Mouse (Mus musculus) lung, embryonic 14.5 days (tissue): ENCODE measurements at regions not wholly inside any gene's neighbourhood (a gene's known extent, or its start where the extent isn't known, plus 50 kb on each side); places are given as distances from the start of the nearest gene placed in this dataset.
A peak's percentile ranks its signal among the peaks of the same experiment; 100 is the strongest.

Experiments
- ATAC-seq: fragments of 200-750 bp; cut with Nextera tagmentation; 2 replicates; pipeline ENCODE4 v1.8.0; 2017; ENCODE audit warnings: mild to moderate bottlenecking, moderate TSS enrichment, moderate library complexity; ENCODE audit not compliant: insufficient read depth
- DNase-seq: peaks from one replicate; pipeline ENCODE4 v3.0.0-alpha.2; 2015
- H3K27ac ChIP-seq: fragments of 300-500 bp; sonication (generic); 2 replicates; pipeline ENCODE4 v1.5.1; 2014; ENCODE audit warnings: low read depth, mild to moderate bottlenecking, moderate library complexity
- H3K27me3 ChIP-seq: fragments of 300-500 bp; sonication (generic); 2 replicates; pipeline ENCODE4 v1.6.1; 2014; ENCODE audit warnings: low read length, control low read depth; ENCODE audit not compliant: insufficient read depth
- H3K36me3 ChIP-seq: fragments of 300-500 bp; sonication (generic); 2 replicates; pipeline ENCODE4 v1.6.1; 2014; ENCODE audit warnings: control low read depth; ENCODE audit not compliant: insufficient read depth
- H3K4me1 ChIP-seq: fragments of 300-500 bp; sonication (generic); 2 replicates; pipeline ENCODE4 v1.6.1; 2014; ENCODE audit warnings: antibody characterized with exemption, control low read depth; ENCODE audit not compliant: insufficient read depth
- H3K4me2 ChIP-seq: fragments of 300-500 bp; sonication (generic); 2 replicates; pipeline ENCODE4 v1.6.1; 2014; ENCODE audit warnings: mild to moderate bottlenecking
- H3K4me3 ChIP-seq: fragments of 300-500 bp; sonication (generic); 2 replicates; pipeline ENCODE4 v1.5.1; 2014; ENCODE audit warnings: low read depth, low read length
- H3K9ac ChIP-seq: fragments of 300-500 bp; sonication (generic); 2 replicates; pipeline ENCODE4 v1.6.1; 2014
- H3K9me3 ChIP-seq: fragments of 300-500 bp; sonication (generic); 2 replicates; pipeline ENCODE4 v1.6.1; 2016; ENCODE audit warnings: low read depth, low read length, control low read depth
- CTCF ChIP-seq: IDR thresholded peaks from 2 replicates; pipeline ENCODE4 v1.5.1; 2016; ENCODE audit warnings: antibody characterized with exemption, low read depth
- WGBS: fragments of 180-500 bp; shearing (Covaris S2); extraction: QIAGEN DNeasy Blood & Tissue Kit; methylation state at CpG from one replicate; pipeline ENCODE4 v1.1.7; 2014; 5-methylcytosine and 5-hydroxymethylcytosine counted together

- no peaks in the 10 kb centered on the region for H3K4me1 ChIP-seq
- ATAC-seq (no peak), DNase-seq (no peak)
- H3K27me3 ChIP-seq: no peaks in the 10 kb centered on the region
- no peak overlapping the region for H3K9ac ChIP-seq
- no peak overlapping the region for H3K4me2 ChIP-seq
- no peak for TF ChIP-seq CTCF
- H3K27ac ChIP-seq: no peak overlapping the region
- H3K4me3 ChIP-seq: no peak overlapping the region
- H3K36me3 ChIP-seq: no peaks in the 10 kb centered on the region
- H3K9me3 ChIP-seq: no peaks in the 10 kb centered on the region
These were observed 497.2 kb downstream of the Pla2g4a start for GRCm38 (mm10) chr1:149463930-149464329.

- no peak overlapping the region for H3K9ac ChIP-seq
- ATAC-seq (no peak), DNase-seq (no peak)
- no peak for TF ChIP-seq CTCF
- H3K27me3 ChIP-seq: no peaks in the 10 kb centered on the region
- H3K27ac ChIP-seq: no peak overlapping the region
- no peak overlapping the region for H3K4me2 ChIP-seq
- H3K4me3 ChIP-seq: no peak overlapping the region
- no peaks in the 10 kb centered on the region for H3K4me1 ChIP-seq
- WGBS: 89% methylated on average over 2 of the region's 2 CpGs
- H3K9me3 ChIP-seq: no peaks in the 10 kb centered on the region
- H3K36me3 ChIP-seq: no peaks in the 10 kb centered on the region
These were observed 511.1 kb downstream of the Pla2g4a start for GRCm38 (mm10) chr1:149449801-149450493.

- ATAC-seq (no peak), DNase-seq (no peak)
- Histone ChIP-seq H3K36me3 (no peaks in the 10 kb centered on the region), H3K4me3 (no peak overlapping the region), H3K9me3 (no peaks in the 10 kb centered on the region), H3K27ac (no peak overlapping the region), H3K4me2 (no peak overlapping the region), H3K27me3 (no peaks in the 10 kb centered on the region), H3K9ac (no peak overlapping the region), H3K4me1 (no peaks in the 10 kb centered on the region)
- no peak for TF ChIP-seq CTCF
- 76% methylated on average over 5 of the region's 5 CpGs for WGBS
These were observed 512.6 kb downstream of the Pla2g4a start for GRCm38 (mm10) chr1:149448516-149448915.

- no peak for DNase-seq
- Histone ChIP-seq H3K9ac (no peak overlapping the region), H3K9me3 (no peaks in the 10 kb centered on the region), H3K27ac (no peak overlapping the region), H3K27me3 (no peaks in the 10 kb centered on the region), H3K4me3 (no peak overlapping the region), H3K36me3 (no peaks in the 10 kb centered on the region), H3K4me1 (no peaks in the 10 kb centered on the region), H3K4me2 (no peak overlapping the region)
- WGBS: 55% methylated on average over 1 of the region's 1 CpGs
- TF ChIP-seq CTCF: no peak
- ATAC-seq: no peak
These were observed 550.1 kb downstream of the Pla2g4a start for GRCm38 (mm10) chr1:149411009-149411408.

GRCm38 (mm10) chr1:149405367-149405766 lies 555.7 kb downstream of the Pla2g4a start:
- Histone ChIP-seq H3K4me3 (no peak overlapping the region), H3K4me1 (no peaks in the 10 kb centered on the region), H3K36me3 (no peaks in the 10 kb centered on the region), H3K27ac (no peak overlapping the region), H3K9me3 (no peaks in the 10 kb centered on the region), H3K27me3 (no peaks in the 10 kb centered on the region), H3K4me2 (no peak overlapping the region), H3K9ac (no peak overlapping the region)
- ATAC-seq (no peak), DNase-seq (peak; percentile 22)
- no peak for TF ChIP-seq CTCF
- 59% methylated on average over 1 of the region's 1 CpGs for WGBS

GRCm38 (mm10) chr1:149388706-149389105 lies 572.4 kb downstream of the Pla2g4a start:
- no peak overlapping the region for H3K9ac ChIP-seq
- H3K4me1 ChIP-seq: no peaks in the 10 kb centered on the region
- H3K36me3 ChIP-seq: no peaks in the 10 kb centered on the region
- no peak overlapping the region for H3K4me2 ChIP-seq
- TF ChIP-seq CTCF: no peak
- DNase-seq (no peak), ATAC-seq (no peak)
- H3K9me3 ChIP-seq: no peaks in the 10 kb centered on the region
- no peaks in the 10 kb centered on the region for H3K27me3 ChIP-seq
- no peak overlapping the region for H3K4me3 ChIP-seq
- 45% methylated on average over 3 of the region's 3 CpGs for WGBS
- no peak overlapping the region for H3K27ac ChIP-seq

- H3K9me3 ChIP-seq: no peaks in the 10 kb centered on the region
- H3K27ac ChIP-seq: no peak overlapping the region
- H3K4me1 ChIP-seq: no peaks in the 10 kb centered on the region
- no peak for TF ChIP-seq CTCF
- DNase-seq: no peak
- no peak for ATAC-seq
- no peaks in the 10 kb centered on the region for H3K27me3 ChIP-seq
- no peak overlapping the region for H3K4me3 ChIP-seq
- no peak overlapping the region for H3K9ac ChIP-seq
- H3K36me3 ChIP-seq: no peaks in the 10 kb centered on the region
- no peak overlapping the region for H3K4me2 ChIP-seq
These were observed 609.7 kb downstream of the Pla2g4a start for GRCm38 (mm10) chr1:149351338-149351907.

- DNase-seq (no peak), ATAC-seq (no peak)
- no peak for TF ChIP-seq CTCF
- Histone ChIP-seq H3K9ac (no peak overlapping the region), H3K27ac (no peak overlapping the region), H3K4me1 (no peaks in the 10 kb centered on the region), H3K4me3 (no peak overlapping the region), H3K9me3 (no peaks in the 10 kb centered on the region), H3K36me3 (no peaks in the 10 kb centered on the region), H3K27me3 (no peaks in the 10 kb centered on the region), H3K4me2 (no peak overlapping the region)
- 93% methylated on average over 1 of the region's 1 CpGs for WGBS
These were observed 613.7 kb downstream of the Pla2g4a start for GRCm38 (mm10) chr1:149347359-149347758.
